Mouse (Mus musculus) 3T3-L1 (cell line): ENCODE data around the gene Pak2.
A peak's percentile ranks its signal among the peaks of the same experiment; 100 is the strongest.
"Not testable (repeated sequence)": the region's sequence is repeated elsewhere in the genome, so short reads cannot be mapped to it uniquely, and the experiment has no call there.

Experiments used
- DNase-seq: peaks from one replicate; pipeline ENCODE4 v3.0.0-alpha.2; 2015; ENCODE audit warnings: low read depth, low spot score

The Pak2 gene

DNA sequence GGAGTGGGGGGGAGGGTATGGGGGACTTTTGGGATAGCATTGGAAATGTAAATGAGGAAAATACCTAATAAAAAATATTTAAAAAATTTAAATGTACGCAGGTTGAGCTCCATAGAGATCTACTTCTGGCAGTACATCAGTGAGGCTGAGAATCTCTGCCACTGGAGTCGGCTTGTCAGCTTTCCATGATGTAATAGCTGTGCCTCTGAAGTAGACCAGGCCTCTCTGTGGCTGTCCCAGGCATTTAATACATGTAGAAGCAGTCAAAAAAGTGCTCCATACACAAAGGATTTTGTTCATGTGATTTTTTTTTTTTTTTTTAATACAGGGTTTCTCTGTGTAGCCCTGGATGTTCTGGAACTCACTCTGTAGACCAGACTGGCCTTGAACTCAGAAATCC lies 18.6 kb upstream of the Pak2 start:
- DNase-seq = not testable (repeated sequence)

DNA sequence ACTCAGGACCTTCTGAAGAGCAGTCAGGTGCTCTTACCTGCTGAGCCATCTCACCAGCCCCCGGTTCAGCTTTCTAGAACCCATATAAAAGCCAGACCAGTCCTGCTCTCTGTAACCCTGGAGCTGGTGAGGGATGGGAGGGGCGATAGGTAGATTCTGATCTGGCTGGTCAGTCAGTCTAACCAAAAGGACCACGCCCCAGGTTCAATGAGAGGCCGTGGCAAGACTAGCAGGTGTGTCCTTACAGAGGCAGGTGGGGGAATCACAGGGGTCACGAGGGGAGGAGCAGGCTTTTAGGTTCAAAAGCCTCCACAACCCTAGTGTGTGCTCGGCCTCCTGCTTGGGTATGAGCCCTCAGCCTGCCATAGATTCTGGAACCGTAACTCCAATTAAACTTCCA lies 12.3 kb upstream of the Pak2 start:
- no peak for DNase-seq

DNA sequence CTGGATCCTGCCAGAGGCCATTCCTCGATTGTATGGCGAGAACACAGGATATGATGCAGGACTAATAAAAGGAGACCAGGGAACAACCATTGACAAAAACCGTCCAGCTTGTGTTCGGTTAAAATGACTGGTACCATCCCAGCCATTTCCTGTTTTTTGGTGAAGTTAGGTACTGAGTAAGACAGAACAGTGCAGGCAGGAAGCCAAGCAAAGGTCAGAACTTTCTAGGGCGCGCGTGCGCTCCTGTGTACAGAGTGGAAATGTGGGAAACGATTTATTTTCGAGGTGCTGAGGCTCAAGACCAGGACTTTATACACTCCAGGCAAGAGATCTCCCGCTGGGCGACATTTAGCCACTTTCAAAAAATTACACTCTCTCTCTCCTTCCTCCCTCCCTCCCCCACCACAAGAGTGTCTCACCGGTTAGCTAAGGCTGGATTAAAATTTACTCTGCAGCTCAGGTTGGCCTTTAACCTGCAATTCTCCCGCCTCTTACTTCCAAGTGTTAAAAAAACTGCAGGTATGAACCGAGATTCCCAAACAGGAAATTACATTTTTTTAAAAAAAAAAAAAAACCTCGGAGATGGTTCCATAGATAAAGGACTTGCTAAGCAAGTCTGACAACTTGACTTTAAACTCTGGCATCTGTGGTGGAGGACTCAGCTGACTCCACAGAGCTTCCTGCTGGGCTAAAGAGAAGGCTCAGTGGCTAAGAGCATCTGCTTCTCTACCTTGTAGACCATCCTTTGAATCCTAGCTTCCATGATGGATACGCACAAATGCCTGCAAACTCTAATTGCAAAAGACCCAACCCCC lies 8.7 kb upstream of the Pak2 start:
- DNase-seq = no peak

DNA sequence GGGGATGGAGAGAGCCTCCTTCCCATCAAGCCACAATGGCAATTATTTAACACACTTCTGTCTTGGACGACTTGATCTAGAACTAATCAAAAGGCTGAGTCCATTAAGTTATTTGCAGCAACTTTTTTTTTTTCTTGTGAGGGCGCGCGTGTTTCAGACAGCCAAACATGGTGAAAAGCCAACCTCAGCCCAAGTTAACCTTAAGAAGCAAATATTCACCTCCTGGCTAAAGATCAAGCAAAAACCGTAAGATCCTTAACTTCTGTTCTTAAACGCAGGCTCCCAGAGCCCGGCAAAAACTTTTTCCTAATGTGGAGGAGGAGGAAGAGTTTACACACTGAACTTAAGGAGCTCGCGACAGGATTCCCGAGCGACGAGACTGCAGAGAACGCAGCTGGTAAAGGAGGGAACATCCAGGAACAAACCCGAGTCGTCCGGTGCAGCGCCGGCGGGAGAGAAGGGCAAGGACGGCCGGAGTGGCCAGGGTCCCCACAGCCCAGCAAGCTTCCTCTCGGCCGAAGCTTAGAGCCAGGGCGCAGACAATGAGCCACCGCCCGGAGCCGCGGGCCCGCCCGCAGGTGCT lies 643 bp downstream of the Pak2 start:
- DNase-seq = peak; percentile 77

DNA sequence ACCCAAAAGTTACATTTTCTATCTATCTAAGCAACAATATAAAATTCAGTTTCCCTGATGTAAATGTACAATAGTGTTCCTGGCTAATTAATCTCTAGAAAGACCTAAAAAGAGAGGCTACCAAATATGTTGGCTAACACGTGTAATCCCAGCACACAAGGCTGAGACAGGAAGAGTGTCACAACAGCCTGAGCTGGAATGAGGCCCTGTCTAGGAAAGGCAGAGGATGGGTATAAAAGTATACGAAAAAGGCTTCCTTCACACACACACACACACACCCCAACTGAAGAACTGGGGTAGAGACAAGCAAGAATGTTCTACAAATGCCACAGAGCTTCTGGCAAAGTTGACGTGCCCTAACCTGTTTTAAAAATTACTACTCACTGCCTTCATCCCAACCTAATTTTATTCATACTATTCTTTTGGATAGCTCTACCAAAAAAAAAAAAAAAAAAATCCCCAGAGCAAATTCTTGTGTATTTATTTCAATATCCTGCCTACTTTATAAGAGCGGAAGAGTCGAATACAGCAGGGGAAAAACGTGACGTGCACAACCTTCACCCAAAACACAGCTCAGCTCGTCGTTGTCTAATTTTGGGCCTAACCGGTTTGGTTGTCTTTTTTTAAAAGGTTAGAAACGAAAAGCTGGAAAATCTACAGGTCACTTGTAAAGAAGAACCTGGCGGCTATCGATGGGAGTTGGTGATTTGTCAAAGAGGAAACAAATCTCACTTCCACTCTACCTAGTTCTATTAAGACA lies 1.3 kb downstream of the Pak2 start:
- DNase-seq = peak; percentile 44

GRCm38 (mm10) chr16:32076406-32076805 lies 2.7 kb downstream of the Pak2 start:
- no peak for DNase-seq

DNA sequence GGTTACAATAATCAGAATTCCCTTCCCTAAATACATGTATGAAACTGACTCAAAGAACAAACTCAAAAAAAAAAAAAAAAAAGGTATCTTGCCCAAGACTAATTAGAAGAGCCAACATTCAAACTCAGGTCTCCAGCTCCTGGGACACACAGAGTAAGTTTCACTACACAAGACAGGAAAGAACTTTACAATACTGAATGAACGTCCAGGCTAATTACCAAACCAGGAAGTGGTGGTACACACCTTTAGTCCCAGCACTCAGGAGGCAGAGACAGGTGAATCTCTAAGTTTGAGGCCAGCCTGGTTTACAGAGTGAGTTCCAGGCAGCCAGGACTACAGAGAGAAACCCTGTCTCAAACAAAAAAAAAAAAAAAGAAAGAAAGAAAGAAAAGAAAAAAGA lies 3.4 kb downstream of the Pak2 start:
- DNase-seq = no peak

DNA sequence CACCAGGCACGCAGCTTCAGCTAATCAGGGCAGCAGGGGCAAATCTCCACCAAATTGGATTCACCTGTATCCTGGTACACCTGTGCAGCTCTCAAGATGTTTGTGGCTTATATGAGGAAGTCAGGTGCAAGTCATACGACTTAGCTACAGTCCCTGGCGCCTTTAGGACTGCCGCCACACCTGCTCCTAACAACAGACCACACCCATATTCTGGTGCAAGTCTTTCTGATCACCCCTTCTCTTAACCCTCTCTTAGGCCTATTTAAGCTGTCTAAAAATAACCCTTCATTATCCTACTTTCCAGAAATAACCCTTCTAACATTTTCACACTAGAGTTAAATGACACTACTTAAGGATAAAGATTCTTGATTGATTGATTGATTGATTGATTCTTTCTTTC lies 9.1 kb downstream of the Pak2 start:
- not testable (repeated sequence) for DNase-seq

DNA sequence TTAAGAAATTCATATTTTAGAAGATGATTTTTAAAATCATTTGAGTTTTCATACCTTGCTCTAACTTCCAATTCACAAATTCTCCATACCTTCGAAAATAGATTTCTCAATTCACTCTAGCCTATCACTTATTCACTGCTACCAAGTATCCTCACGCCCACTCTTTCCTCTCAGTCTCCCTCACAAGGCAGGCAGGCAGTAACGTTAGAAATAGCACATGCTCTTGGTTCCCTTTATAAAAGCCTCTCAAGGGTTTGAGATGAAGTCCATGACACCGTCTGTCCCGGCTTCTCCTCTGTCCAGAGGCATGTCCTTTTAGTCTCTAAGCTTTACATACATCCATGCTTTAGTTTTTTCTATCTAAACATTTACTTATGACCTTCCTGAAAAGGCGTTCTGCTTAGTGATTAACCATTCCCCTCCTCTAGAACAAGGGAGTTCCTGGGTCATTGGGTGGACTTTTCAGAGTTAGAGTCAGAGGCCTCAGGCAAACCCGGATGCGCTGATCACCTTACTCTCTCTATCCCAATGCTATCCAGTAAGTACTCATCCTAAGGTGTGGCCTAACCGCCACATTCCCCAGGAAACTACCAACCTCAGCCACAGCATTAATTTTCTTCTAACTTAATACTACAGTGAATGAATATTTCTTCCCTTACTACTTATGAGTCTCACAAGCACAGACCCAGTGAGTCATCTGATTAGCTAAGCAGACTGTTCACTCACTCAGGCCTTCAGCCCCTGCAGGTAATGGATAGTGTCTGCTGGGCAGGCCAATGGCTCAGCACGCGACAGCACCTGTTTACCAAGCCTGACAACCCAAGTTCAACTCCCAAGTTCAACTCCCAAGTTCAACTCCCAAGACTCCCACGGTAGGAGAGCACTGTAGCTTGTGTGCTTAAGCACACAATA lies 10.5 kb downstream of the Pak2 start:
- DNase-seq = peak; percentile 70

GRCm38 (mm10) chr16:32066899-32067298 lies 12.2 kb downstream of the Pak2 start:
- no peak for DNase-seq

DNA sequence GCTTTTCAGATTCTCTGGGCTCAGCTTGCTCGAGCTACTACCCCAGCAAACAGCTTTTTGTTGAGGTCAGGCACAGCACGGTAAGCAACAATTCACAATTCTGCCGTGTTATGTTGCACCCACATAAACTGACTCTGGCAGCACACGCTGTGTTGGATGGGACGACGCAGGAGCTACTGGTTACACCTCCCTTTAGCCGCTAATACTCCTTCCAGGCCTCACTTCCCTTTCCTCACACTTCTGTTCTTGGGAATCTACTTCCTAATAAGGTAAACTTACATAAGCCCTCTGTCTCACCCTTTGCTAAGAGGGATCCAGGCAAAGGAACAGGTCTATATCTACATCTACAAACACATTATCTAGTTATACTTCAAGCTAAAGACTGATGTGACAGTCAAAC lies 15.2 kb downstream of the Pak2 start:
- DNase-seq = no peak

DNA sequence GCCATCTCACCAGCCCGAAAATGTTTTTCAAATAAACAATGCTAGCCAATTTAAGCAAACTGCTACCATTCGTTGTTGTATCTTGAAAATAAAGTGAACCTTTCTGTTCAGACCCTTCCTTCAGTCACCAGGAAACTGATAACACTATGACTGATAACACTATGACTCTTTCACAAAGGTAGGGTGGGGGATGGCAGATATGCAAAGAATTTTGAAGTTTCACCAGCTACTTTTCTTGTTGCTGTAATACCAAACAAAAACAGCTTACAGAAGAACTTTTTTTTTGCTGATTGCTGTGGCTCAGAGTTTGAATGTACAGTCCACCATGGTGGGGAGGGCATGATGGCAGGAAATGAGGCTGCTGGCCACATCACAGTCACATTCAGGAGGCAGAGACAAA lies 16.9 kb downstream of the Pak2 start:
- no peak for DNase-seq

GRCm38 (mm10) chr16:32059840-32060523 lies 19.2 kb downstream of the Pak2 start:
- peak; percentile 40 for DNase-seq

- DNase-seq = peak; percentile 39
Observed at GRCm38 (mm10) chr16:32058817-32059216, 20.3 kb downstream of the Pak2 start.

DNA sequence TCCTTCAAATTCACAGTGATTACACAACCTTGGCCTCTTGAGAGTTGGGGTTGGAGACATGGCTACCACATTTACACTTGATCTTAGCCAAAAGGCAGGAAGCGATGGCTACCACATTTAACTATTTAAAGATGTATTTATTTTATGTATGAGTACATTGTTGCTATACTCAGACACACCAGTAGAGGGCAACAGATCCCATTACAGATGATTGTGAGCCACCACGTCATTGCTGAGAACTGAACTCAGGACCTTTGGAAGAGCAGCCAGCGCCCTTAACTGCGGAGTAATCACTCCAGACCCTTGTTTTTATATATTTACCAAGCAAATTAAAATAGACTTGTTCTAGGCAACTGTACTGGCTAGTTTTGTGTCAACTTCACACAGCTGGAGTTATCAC lies 36.8 kb downstream of the Pak2 start:
- peak; percentile 55 for DNase-seq

DNA sequence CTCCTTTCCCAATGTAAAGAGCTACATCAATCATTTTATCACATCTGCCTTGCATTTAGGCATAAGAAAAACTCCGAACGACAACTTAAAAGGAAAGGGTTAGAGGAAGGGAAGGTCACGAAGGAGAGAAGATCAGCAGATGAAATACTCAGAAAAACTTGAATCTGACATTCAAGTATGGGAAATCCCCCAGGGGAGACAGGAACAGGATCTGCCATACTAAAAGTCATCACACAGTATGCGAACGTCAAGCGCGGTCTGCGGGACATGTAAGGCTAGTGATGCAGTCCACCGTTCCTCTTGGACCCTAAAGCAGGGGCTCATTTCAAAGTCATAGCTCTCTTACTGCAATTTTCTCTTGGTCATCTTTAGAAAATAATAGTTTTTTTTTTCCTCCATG lies 59.5 kb downstream of the Pak2 start:
- no peak for DNase-seq

DNA sequence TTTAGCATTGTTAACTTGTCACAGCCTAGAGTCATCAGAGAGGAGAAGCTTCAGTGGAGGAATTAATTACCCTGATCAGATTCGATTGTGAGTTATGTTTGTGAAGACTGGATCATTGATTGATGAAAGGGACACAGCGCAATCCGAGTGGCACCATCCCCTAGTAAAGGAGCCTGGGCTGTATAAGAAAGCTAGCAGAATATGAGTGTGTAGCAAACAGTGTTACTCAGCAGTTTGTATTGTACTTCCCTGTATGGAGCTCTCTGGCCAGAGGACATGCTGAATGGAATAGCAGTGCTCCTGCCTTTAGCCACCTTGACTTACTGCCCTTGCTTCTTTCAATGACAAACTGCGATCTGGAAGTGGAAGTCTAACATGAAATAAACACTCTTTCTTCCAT lies 68.8 kb downstream of the Pak2 start:
- DNase-seq = no peak

- peak; percentile 81 for DNase-seq
Observed at GRCm38 (mm10) chr16:32009913-32010312, 69.2 kb downstream of the Pak2 start.

DNA sequence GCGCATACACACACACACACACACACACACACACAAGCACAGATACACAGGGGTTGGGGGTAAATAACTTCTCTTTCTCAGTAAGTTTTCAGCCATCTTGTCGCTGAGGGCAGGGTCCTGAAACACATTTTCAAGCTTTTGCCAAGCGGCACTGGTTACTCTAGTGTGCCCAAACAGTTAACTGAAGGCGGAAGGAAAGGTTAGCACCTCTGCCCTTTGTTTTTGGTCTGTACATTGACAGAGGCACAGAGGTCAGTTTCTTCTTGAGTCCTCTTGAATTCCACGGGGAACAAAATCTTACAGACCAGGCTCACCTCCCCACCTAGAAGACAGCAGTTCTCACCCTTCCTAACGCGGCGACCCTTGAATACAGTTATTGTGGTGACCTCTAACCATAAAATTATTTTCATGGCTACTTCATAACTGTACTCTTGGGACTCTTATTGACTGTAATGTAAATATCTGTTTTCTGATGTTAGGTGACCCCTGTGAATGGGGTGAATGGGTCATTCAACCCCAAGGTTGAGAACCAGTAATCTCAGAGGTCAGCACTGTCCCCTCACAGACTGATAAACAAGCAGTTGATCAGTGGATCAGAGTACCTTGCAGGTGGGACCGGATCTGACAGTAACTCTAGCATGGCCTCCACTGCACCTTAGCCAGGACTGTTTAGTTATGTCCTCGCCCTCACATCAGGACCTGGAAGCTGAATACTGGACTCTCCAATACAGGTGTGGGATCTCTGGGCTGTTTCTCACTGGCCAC lies 70.4 kb downstream of the Pak2 start:
- no peak for DNase-seq

- peak; percentile 45 for DNase-seq
Observed at GRCm38 (mm10) chr16:32004731-32005130, 74.4 kb downstream of the Pak2 start.
